Mouse (Mus musculus) c-Kit-positive CD71-positive TER-119-negative erythroid progenitor cells, embryonic 14.5 days (primary cell): ENCODE measurements around the gene Avil.
A peak's percentile ranks its signal among the peaks of the same experiment; 100 is the strongest.
"Not testable (repeated sequence)": the region's sequence is repeated elsewhere in the genome, so short reads cannot be mapped to it uniquely, and the experiment has no call there.

Experiments used
- DNase-seq: peaks from one replicate; pipeline ENCODE4 v3.0.0-alpha.2; 2013; ENCODE audit warnings: low read depth

Avil gene

DNA sequence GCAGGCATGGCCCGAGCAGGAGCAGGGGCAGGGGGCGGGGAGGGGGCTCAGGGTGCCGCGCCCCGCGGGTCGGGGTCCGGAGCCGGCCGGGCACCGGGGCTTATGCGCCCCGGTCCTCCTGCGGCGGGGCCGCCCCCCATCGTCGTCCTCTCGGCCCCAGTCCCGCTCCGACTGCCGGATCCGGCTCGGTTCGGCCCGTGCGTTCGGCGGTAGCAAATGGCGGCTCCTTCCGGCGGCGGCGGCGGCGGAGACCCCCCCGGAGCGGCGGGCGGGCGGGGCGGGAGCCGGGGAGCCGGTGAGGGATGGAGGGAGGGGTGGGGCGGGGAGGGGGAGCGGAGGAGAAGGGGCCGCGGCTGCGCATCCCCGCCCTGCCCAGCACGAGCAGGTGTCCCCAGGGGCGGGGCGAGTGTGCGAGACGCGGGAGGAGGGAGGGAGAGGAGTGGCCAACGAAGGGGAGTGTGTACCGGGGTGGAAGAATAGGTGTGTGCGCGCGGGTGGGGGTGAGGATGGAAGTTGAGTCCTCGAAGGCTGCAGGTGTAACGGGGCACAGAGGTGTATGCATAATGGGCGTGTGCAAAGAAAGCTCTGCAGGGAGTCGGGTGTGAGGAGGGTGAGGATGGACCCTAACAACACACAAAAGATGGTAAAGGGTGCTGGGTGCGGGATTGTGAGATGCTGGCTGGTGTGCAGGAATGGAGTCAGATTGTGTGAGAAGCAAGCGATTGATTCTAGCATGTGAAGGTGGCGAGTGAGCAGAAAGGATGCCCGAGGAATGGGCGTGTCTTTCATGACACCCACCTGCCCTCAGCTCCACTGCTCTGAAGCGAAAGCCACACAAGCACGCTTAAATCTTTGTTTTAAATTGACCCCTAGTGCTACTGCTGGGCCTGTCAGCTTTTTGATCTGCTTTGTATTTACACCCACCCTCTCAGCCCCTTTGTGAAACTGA, 59.7 kb downstream of the Avil start, which contains the start of gene March9:
Gene March9 (minus strand): TSS at position 217 of the 949 bp plus-strand sequence.
- DNase-seq = no peak

DNA sequence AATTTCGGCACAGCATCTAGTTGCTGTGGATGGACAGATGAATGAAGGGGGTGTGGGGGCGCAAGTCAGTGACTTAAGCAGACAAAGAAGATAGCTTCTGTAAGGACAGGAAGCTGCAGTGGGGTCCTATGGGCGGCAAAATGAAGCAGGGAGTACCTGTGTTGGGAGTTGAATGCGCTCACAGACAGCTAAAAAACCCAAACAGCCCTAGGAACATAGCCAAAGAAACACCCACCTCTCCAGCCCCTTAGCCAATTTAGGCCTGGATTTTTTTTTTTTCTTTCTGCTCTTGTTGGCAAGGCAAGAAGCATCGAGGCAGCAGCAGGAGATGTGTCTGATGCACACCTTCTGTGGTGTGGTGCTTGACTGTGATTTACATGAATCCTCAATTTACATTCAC, 60.6 kb downstream of the Avil start:
- DNase-seq = no peak

DNA sequence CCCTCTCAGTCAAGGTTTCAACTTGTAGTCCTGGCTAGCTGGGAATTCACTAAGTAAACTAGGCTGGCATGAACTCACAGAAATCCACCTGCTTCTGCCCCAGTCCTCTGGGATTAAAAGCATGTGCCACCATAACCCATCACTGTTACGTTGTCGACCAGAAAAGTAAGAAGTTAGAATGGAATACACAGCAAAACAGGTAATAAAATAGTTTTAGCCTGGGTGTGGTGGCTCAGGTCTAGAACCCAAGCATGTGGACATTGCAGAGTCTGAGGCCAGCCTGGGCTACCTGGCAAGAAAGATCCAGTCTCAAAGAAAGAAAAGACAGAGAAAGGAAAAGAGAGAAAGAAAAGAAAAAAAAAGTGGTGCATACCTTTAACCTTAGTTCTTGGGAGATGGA, 61.0 kb downstream of the Avil start:
- DNase-seq = no peak

DNA sequence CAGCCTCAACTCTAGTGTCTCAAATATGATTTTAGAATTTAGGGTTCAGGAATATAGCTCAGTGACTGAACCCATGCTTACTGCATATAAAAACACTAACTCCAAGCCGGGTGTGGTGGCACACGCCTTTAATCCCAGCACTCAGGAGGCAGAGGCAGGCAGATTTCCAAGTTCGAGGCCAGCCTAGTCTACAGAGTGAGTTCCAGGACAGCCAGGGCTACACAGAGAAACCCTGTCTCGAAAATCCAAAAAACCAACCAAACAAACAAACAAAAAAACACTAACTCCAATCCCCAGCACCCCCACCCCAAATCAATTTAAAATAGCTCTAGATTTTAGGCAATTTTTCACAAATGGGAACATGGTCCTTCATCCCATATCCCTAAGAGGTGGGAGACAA, 61.6 kb downstream of the Avil start:
- not testable (repeated sequence) for DNase-seq

DNA sequence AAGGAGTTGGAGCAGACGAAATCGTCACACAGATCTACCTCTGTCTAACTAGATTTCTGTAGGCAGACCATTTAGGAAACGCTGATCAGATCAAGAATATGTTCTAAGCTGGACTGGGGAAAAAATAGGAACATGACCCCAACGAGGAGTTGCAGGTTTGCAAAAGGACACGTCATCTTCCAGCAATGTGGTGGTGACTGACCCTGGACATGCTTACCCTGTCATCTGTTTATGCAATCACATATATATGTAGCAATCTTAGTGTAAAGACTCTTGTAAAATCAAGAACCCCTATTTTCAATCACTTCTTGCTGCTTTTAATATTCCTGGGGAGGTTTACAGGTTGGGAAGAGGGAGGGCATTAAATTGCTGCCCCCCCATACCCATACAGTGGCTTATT, 62.0 kb downstream of the Avil start:
- DNase-seq = no peak

DNA sequence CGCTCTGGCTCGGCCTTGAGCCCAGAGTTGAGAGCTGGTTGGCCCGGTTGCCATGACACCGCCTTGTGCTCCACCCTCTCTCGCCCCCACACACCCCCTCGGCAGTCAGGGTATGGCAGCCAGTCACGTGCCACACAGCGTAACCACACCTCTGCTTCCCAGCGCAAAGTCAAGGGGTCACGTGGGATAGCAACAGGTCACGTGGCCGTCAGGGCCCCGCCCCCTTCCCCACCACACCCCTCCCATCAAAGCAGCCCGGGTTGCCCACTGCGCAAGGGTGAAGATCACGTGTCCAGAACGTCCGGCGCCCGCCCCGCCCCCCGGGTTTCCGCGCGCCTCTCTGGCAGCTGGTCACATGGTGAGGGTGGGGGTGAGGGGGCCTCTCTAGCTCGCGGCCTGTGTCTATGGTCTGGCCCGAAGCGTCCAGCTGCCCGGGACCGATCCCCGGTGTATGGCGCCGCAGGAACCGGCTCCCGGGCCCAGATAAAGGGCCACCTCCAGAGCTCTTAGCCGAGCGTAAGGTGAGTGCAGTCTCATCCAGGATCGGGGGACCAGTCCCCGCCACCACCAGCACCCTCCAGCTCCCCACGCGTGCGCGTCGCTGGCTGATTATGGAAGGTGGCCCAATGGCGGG, 62.8 kb downstream of the Avil start, which contains the start of gene Cdk4:
Gene Cdk4 (plus strand): TSS at position 296 of the 634 bp plus-strand sequence.
- DNase-seq = peak; percentile 94

DNA sequence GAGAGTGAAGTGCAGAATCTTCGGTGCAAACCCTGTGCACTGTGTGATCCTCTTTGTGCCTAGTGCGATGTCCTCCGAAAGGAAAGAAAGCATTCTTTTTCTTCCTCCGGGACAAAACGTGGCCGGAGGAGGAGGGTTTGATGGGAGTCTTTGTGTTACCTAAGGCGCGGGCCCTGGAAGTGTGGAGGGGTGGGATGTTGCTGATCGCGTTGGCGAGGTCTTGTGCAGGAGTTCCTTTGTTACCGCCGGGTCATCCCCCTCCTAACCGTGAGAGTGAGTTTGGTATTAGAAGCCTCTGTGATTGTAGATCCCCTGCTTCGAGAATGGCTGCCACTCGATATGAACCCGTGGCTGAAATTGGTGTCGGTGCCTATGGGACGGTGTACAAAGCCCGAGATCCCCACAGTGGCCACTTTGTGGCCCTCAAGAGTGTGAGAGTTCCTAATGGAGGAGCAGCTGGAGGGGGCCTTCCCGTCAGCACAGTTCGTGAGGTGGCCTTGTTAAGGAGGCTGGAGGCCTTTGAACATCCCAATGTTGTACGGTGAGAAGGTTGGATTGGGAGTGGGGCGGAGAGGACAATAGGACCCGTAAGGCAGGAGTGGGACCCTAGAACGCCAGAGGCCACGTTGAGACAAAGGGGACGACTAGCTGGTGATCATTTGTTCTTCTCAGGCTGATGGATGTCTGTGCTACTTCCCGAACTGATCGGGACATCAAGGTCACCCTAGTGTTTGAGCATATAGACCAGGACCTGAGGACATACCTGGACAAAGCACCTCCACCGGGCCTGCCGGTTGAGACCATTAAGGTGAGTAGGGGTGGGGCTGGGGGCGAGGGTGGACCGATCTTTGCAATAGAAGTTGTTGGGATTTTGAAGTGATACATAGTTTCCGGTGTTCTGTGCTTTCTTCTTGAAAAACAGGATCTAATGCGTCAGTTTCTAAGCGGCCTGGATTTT, 63.7 kb downstream of the Avil start:
- no peak for DNase-seq

DNA sequence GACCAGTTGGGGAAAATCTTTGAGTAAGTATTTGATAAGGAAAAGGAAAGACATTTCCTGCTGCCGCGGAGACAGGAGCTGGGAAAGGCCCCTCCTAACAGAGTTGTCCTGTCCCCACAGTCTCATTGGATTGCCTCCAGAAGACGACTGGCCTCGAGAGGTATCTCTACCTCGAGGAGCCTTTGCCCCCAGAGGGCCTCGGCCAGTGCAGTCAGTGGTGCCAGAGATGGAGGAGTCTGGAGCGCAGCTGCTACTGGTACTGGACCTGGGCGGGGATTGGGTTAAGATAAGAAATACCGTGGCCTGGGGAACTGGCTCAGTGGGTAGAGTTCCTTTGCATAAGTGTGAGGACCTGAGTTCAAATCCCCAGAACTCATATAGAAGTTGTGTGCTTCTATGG, 65.5 kb downstream of the Avil start:
- no peak for DNase-seq

DNA sequence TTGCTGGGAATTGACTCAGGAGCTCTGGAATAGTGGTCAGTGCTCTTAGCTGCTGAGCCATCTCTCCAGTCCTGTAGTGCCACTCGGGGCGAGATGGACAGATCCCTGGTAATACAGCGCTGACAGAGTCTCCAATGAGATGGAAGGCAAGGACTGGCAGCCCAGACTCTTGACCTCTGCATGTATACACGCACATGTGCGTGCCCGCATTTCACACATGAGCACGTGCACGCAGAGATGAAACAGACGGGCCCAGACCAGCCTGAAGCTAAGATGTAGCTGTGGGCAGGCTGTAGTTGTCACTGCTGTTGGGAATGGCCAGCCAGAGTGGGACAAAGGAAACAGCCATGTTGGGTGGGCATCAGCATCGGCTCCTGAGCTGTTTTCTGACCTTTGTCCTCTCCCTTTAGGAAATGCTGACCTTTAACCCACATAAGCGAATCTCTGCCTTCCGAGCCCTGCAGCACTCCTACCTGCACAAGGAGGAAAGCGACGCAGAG, 66.1 kb downstream of the Avil start:
- DNase-seq = no peak

DNA sequence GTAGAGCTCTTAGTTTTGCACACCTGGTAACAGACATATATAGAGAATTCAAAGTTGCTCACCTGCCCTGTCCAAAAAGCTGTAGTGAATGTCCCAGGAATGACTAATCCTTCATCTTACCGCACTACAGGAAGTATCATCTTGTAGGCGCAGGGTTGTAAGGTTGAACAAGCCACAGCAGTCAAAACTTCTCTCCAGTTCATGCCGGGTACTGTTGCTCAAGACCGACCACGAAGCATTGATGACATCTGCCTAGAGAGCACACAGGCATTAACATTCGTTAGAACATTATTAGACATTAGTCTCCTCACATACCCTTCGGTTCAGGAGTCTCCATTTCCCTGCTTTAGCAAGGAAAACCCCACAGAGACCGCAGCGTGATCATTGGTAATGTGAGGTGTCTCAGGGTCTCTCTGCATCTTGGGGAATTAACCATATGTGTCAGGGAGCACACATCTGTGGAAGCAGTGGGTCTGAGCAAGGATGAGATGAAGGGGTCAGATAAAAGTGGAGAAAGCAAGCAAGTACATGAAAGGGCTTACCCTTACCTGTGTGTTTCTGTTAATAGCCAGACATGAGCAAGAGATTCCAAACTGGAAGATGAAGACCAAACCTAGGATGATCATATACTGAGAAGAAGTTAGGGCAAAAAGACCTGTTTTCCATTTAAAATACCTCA, 68.0 kb downstream of the Avil start:
- DNase-seq = no peak

DNA sequence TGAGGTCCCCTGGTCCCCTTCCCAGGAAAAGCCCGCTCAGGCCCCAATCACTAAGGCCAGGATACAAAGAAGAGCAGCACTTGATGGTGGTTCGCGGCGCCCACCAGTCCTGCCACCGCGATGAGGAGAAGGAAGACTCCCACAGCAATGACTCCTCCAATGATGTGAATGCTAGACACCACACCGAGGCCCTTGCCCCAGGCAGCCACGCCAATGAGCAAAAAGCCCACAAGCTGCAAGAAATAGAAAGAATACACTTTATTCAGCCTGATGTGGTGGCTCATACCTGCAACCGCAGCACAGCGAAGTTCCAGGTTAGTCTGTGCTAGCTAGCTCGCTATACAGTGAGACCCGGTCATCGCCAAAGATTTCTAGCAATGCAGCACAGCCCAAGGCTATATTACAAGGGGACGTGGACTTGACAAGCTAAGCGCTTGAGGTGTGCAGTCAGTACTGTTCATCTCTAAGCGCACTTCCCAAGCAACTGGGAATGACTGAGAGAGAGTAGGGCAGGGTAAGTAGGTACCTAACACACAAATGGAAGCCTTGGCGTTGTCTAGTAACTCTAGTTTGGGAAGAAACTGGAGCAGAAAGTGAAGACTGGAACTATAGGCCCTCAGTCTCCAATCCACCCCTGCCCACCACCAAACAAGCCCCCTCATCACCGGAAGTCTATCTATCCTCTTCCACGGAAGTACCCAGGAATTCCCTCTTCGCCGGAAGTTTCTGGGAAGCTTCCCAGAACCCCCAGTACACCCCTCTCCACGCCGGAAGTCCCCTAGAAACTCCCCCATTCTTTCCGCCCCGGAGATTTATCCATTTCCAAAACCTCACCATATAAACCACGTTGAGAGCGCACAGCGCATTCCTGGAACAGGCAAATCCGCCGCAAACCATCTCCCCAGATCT, 69.0 kb downstream of the Avil start:
- DNase-seq = no peak
